Mouse (Mus musculus): Measurements from ENCODE around the gene Ino80.

DNA sequence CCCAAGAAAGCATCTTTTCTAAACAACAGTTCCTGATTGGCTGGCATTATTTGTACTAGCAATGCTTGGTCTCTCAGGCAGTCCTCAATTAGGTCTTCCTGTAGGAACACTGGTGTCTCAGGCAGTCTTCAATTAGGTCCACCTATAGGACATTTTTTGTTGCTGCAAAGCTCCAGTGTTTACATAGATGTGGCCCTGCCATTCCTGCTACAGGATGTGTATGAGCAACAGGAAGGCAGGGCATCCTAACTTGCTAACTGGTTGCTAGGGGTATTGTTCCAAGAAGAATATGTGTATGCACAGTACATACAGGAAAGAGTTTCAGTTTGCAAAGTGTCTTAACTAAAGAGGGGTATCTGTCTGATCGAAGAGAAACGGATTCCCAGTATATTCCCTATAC is 18.6 kb upstream of the Ino80 start:
- TF ChIP-seq CTCF (IDR thresholded peaks at IDR 0.05; ENCODE audit: control insufficient read depth, insufficient read depth, low read length) (no peak), POLR2A (IDR thresholded peaks at IDR 0.05; ENCODE audit: borderline replicate concordance, control insufficient read depth, low read depth, low read length) (no peak)
